In the genomic region with DNA sequence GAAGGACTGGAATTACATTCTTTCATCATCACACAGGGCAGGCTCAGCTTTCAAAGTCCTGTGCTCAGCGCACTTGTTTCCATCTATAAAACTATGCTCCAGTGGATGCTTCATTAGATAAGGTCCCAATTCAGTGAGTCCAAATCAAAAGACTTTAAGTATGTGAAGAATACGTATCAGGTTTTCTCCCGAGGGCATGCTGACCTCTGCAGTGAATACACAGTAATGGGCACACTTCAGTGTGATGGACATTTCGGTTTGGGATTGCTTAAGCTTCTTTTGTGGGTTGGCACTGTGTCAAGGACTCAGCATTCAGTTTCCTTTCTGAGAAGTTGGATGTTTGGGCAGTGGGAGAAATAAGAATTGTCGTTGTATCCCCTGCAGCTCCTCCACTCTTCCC, we compare ENCODE assay signal across 13 mouse cellular contexts.
"Had no signal": no experiment of that assay in that cellular context is flagged by ENCODE, and none has a peak within 500 bp of the region (broad histone marks: within the 10 kb centered on the region; RNA-seq: fewer than 3 reads in every experiment).

No protein-coding gene starts in this region.

- H3K4me1 ChIP-seq: limb, embryonic 15.5 days; liver, embryonic 12.5 days; lung, embryonic 15.5 days; megakaryocyte, embryonic 14.5 days; midbrain, embryonic 15.5 days; neural tube, embryonic 12.5 days had no signal

- H3K4me3 ChIP-seq: limb, embryonic 15.5 days; liver, embryonic 12.5 days; lung, embryonic 15.5 days; megakaryocyte, embryonic 14.5 days; midbrain, embryonic 15.5 days; neural tube, embryonic 12.5 days had no signal

- H3K36me3 ChIP-seq: limb, embryonic 15.5 days; liver, embryonic 12.5 days; lung, embryonic 15.5 days; midbrain, embryonic 15.5 days; neural tube, embryonic 12.5 days had no signal

- H3K9me3 ChIP-seq: limb, embryonic 15.5 days; lung, embryonic 15.5 days; midbrain, embryonic 15.5 days; neural tube, embryonic 12.5 days had no signal

- DNase-seq: kidney, postnatal 14 days; left cerebral cortex, postnatal 4 days; lung, postnatal 14 days; thymus, postnatal 4 days had no signal

- H3K4me2 ChIP-seq: limb, embryonic 15.5 days; liver, embryonic 12.5 days; lung, embryonic 15.5 days; midbrain, embryonic 11.5 days; midbrain, embryonic 15.5 days; neural tube, embryonic 12.5 days had no signal

- H3K9ac ChIP-seq: limb, embryonic 15.5 days; liver, embryonic 12.5 days; lung, embryonic 15.5 days; midbrain, embryonic 15.5 days; neural tube, embryonic 12.5 days had no signal

- H3K27ac ChIP-seq: limb, embryonic 15.5 days; liver, embryonic 12.5 days; lung, embryonic 15.5 days; macrophage; midbrain, embryonic 15.5 days; neural tube, embryonic 12.5 days; stomach, postnatal 0 days had no signal

- H3K27me3 ChIP-seq: limb, embryonic 15.5 days; liver, embryonic 12.5 days; lung, embryonic 15.5 days; megakaryocyte, embryonic 14.5 days; midbrain, embryonic 15.5 days; neural tube, embryonic 12.5 days had no signal

- ATAC-seq: liver, embryonic 12.5 days; midbrain, embryonic 15.5 days had no signal
